Mouse (Mus musculus) bone marrow, adult 2 months (tissue): ENCODE measurements around the gene Vmn2r112. TPM values are rescaled to one million over a fixed set of nuclear protein-coding genes. Genes with fewer than 3 reads are reported as not detected.
"Not testable (repeated sequence)": the region's sequence is repeated elsewhere in the genome, so short reads cannot be mapped to it uniquely, and the experiment has no call there.

Experiments
- H3K27ac ChIP-seq: fragments of 200-500 bp; 2 replicates; pipeline ENCODE4 v1.5.1; 2012; ENCODE audit warnings: low read depth, mild to moderate bottlenecking, control low read depth, inconsistent platforms, low read length; ENCODE audit not compliant: control insufficient read depth, poor library complexity, insufficient read depth
- H3K4me1 ChIP-seq: fragments of 200-500 bp; 2 replicates; pipeline ENCODE4 v1.6.1; 2011; ENCODE audit warnings: low read length; ENCODE audit not compliant: control insufficient read depth, insufficient read depth
- H3K4me3 ChIP-seq: fragments of 200-500 bp; replicated peaks from 2 replicates; pipeline ENCODE3; 2011; ENCODE audit warnings: mild to moderate bottlenecking, low read depth, low read length, control low read depth; ENCODE audit not compliant: control insufficient read depth
- CTCF ChIP-seq: fragments of 200-500 bp; IDR thresholded peaks from 2 replicates; pipeline ENCODE4 v1.5.1; 2011; ENCODE audit warnings: low read length, control low read depth; ENCODE audit not compliant: control insufficient read depth, insufficient read depth
- POLR2A ChIP-seq: fragments of 200-500 bp; IDR thresholded peaks from 2 replicates; pipeline ENCODE4 v1.6.1; 2011; ENCODE audit warnings: low read depth, mild to moderate bottlenecking, control low read depth, low read length, borderline replicate concordance; ENCODE audit not compliant: control insufficient read depth
- WGBS: fragments of 180-500 bp; shearing (Covaris S2); methylation state at CpG from one replicate; pipeline ENCODE4 v1.1.7; 2018; 5-methylcytosine and 5-hydroxymethylcytosine counted together
- polyA plus RNA-seq: library from polyadenylated mRNA; stranded (reverse); fragments of >200 nt; gene quantifications from 2 replicates; pipeline ENCODE4 v1.2.4, GENCODE M21; 2011; ENCODE audit warnings: low replicate concordance; ENCODE audit not compliant: missing spikeins, insufficient read depth, insufficient read length

The Vmn2r112 gene
- not detected in 2 replicates for polyA plus RNA-seq

GRCm38 (mm10) chr17:22600651-22601050, at the start of gene Vmn2r112:
TSS of gene Vmn2r112 (plus strand) at chr17:22600951.
- H3K4me3 ChIP-seq, H3K27ac ChIP-seq, H3K4me1 ChIP-seq: not testable (repeated sequence)

DNA sequence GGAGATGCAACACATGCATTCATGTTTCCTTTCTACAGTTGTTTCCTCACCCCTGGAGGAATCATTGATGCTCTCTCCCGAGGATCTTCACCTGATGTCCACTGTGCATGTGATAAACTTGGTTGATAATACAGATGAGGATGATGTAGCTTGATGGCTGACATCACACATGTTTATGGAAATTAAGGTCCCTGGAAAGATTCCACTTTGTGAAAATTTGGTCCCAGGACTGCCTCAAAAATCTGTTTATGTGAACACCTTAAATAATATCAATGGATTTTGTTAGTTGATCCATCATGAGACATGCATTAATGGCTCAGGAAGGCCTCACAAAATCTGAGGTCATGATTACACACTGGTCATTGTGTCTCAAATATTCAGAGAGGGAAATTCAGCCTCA, 27.4 kb upstream of the Vmn2r112 start, which contains the start of gene Vmn2r111:
Vmn2r111 (minus strand) TSS at position 101 of the 400 bp plus-strand sequence.
- 44% methylated on average over 1 of the region's 1 CpGs for WGBS
- H3K27ac ChIP-seq, H3K4me1 ChIP-seq, H3K4me3 ChIP-seq: not testable (repeated sequence)

DNA sequence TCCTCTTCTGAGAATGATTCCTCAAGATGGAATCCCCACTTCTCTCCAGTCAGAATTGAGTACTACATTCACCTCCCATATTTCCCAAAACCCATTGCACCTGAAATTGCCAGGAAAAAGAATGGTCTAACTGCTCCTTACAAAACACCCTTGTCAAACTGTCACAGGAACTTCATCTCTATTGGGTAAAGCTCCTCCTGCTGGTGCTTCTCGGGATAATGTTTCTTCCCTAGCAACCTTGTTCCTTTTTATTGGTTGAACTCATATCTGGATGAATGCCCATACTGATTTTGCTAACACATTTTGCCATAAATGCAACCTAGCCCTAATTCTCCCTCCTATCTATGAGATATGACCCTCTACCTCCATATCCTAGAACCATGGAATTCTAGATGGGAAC, 29.9 kb downstream of the Vmn2r112 start:
- TF ChIP-seq CTCF (no peak), POLR2A (no peak)
- WGBS: 56% methylated on average over 1 of the region's 1 CpGs
- no peaks in the 10 kb centered on the region for H3K4me1 ChIP-seq
- no peak overlapping the region for H3K27ac ChIP-seq
- no peak overlapping the region for H3K4me3 ChIP-seq

Other genes starting within 250 kb of the Vmn2r112 start
- 3.9 and 12.1 TPM in 2 replicates for gene Zfp944, start 239.6 kb upstream of the Vmn2r112 start, polyA plus RNA-seq
- gene Zfp758, start 239.5 kb upstream of the Vmn2r112 start, polyA plus RNA-seq: 2.1 and 3.1 TPM in 2 replicates
- 0.47 and 0.92 TPM in 2 replicates for gene Zfp946, start 176.7 kb upstream of the Vmn2r112 start, polyA plus RNA-seq
- not detected in 2 replicates for gene Vmn2r111, start 27.5 kb upstream of the Vmn2r112 start, polyA plus RNA-seq